Mouse (Mus musculus) urinary bladder, postnatal 10 days (tissue): Measurements from ENCODE around the gene Bbs4.

ENCODE experiments used
- DNase-seq: peaks from one replicate; pipeline ENCODE4 v3.0.0; 2022; ENCODE audit warnings: low spot score

Bbs4 gene

DNA sequence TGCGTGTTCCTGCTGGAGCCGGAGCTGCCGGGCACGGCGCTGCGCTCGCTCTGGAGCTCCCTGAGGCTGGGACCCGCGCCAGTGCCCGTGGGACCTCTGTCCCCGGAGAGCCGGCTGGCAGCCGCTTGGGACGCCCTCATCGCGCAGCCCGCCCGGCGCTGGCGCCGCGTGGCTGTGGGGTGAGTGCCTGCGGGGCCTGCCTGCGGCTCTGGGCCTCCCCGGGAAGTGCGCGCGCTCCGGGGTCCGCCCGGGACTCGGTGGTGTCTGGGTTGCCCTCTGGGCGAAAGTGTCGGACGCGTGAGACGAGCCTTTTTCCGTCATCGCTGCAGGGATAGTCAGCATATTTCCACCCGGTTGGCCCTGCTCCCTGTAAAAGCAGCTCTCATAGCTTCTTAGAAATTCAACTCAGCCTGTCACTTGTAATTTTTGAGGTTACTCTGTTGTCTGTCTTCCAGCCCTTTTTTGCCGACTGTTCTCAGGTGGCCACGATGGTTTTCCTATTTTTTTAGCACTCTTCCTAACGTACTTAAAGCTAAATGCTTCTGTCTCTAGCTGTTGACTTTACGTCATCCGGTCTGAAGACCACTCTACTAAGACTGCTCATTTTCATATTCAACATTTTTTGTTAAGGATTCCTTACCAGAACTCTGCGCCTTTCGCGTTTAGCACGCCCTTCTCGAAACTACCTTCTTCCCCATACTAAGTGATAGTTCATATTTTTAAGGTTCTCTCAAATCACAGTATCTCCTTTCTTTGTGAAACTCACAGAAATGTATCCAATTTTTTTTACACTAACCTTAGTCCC, 61.4 kb downstream of the Bbs4 start:
- no peak for DNase-seq

DNA sequence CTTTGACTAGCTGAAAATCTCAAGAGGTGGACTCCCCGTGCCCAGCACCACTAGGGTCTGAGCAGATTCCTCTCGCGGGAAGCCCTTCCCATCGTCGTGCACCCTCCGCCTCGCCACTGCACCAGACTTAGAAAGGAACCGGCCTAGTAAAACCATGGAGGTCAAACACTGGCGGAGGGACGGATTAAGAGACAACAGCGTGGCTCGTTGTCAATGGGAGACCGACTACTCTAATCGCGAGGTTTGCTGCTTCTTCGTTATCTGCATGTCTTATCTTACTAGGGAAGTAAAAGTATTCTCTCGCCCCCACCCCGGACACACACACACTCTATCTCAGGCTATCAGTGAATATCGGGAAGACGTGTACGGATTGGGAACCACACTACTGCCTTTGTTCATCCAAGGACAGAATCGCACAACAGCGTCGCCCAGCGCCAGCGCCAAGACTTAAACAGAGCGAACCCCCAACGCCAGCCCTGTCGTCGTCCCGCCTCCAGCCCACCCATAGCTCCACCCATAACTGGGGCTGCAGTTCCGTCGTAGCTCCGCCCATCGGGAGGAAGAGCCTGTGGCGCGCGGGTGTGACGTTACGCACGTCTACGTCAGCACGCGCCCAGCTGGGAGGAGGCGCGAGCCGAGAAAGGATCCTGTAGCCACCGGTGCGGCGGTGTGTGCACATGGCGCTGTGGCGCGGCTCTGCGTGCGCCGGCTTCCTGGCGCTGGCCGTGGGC, 62.2 kb downstream of the Bbs4 start, which contains the start of gene Adpgk:
TSS of gene Adpgk (plus strand) at position 602 of the 731 bp plus-strand sequence.
- peak; percentile 92 for DNase-seq

DNA sequence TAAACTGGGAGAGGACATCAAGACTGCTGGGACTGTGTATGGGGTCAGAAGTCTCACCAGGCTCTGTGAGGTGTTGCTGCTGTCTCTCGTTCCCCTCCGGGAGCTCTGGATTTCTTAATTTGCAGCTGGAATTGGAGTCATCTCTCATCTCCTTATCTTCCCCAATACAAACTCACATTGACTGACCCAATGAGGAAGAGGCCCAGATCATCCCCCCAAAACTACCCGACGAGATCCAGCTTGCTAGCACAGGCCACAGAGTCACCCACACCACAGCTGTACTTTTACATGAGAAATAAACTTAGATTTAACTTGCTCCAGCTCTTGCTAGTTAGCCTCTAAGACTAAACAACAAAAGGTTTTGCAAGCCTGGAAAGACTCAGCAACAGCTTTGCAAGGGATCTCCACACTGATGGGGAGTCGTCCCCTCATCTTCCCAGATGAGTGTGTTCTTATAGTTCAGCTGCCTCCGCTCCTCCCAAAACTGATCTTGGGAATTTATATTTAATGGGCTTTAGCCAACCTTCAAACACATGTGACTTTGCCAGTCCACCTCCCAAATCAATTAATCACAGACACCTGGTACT, 63.7 kb downstream of the Bbs4 start:
- no peak for DNase-seq

DNA sequence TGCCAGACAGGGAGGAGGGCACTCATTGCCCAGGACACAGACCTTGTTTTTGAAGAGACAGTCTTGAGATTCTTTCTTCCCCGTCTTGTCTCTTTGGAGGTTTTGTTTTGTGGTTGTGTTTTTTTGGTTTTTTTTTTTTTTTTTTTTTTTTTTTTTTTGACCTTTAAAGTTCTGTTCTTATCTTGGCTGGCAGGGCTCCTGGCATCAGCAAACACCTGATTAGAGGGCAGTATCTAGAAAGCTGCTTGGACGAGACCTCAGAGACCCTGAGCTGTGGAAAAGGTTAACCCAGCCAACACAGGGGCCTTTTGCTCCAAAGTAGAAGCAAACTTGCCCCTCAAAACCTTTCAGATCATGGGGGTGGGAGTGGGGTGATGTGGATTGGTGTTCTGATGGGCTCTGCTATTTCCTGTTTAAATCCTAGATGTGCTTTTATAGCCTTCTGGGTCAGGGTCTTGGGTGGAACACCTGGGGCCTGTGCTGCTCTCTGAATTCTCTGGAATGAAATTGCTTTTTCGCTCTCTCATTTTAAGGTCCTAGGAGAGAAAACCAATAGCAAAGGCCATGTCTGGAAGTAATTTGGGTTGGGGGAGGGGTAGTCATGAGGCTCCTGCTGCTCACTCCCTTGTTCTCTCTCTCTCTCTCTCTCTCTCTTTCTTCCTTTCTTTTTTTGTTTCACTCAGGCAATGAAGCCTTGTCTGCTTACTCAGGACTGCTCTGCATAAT, 64.5 kb downstream of the Bbs4 start:
- no peak for DNase-seq

DNA sequence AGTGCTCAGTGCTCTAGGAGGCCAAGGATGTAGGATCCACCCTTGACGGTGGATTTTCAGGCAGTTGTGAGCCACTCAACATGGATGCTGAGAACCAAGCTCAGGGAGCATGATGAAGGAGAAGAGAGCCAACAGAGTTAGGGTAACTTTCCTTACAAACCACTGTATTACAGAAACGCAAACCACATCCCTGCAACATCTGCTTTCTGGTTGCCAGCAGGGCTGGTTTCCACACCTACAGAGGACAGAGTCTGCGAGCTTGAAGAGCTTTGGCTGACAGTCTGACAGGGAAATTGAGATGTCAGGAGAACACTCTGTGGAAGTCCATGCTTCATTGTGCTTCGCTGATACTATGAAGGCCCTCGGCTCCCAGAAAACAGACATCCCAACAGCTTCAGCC, 65.2 kb downstream of the Bbs4 start:
- no peak for DNase-seq

DNA sequence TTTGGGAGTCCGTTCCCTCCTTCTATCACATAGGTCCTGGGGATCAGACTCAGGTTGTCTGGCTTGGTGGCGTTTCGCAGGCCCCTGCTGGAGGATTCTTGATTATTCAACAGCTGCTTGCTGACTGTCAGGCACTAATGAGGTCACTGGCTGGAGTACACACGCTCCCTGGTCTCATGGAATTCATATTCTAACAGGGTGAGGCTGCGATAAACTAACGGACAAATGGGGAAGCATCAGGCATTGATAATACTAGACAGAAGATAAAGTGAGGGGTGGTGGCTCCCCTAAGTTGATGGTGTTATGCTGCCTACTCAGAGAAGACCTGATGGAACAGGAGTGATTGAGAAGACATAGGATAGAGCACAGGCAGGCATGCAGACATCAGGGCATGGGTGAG, 67.7 kb downstream of the Bbs4 start:
- DNase-seq, result no peak

DNA sequence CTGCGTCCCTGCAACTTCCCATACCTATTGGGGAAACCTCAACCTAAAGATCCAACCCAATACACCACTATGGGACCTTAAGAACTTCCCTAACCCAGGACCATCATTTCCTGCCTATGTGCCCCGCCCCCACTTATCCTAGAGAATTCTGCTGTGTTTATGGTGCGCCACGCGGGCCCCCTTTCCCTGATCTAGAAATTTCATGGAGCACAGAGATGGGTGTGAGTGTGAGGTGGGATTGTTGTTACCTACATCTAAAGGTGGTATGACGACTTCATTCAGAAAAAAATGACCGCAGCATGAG, 70.7 kb downstream of the Bbs4 start:
- DNase-seq, result no peak

DNA sequence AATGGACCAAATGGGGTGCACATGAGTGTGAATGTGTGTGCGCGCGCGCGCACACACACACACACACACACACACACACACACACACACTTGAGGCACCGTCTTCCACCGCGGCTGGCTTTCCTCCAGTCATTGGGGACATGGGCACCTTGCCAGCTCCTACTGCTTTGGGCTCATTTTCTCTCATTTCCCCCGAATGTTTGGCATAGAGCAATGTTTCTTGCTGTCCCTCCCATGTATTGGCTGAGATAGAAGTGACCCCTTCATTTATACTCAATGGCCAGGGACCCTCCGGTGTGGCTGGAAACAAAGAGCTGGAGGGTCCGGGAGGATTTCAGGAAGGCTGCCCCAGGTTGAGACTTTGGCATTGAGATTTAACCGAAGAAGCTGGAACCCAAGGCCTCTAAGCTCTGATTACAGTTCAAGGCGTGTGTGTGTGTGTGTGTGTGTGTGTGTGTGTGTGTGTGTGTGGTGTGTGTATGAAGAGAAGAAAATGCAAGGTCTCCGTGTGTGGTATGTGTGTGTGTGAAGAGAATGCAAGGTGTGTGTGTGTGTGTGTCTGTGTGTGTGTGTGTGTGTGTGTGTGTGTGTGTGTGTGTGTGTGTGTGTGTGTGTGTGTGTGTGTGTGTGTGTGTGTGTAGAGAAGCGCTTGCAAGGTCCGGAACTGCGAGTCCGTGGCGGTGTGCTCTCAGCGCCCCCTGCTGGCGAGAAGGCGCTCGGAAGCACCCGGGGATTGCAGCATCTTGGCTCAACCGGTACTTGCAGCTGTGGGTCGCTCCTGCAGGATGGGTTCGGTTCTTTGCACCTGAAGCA, 71.2 kb downstream of the Bbs4 start:
- DNase-seq, result peak; percentile 39

DNA sequence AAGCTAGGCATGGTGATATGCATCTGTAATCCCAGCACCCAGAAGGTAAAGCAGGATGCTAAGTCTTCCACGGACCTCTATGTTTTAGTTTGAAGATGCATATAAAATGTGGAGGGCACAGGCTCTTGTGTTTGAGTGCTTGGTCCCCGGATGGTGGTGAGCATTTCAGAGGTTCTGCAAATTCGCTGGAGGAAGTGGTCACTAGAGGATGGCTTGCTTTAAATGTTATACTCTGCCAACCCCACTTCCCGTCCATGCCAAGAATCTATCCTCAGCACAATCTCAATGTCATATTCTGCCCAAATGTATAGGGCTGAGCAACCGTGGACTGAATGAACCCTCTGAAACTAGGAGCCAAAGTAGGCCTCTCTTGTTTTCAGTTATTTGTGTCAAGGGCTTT, 72.4 kb downstream of the Bbs4 start:
- no peak for DNase-seq

DNA sequence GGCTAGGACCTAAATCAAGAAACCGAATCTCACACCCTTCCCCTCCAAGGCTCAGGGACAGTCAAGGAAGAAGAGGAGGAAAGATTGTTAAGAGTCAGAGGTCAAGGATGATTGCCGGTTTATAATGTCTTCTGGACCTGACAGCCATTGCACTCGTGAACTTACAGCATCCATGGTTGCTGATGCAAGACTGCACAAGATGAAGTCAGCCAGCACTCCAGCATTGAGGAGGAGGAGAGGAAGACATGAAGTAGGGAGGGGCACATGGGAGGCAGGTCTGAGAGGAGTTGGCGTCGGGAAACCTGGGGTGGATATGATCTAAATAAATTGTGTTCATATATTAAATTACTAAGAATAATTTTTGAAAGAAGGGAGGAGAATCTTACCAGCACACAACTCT, 74.6 kb downstream of the Bbs4 start:
- DNase-seq, result no peak

DNA sequence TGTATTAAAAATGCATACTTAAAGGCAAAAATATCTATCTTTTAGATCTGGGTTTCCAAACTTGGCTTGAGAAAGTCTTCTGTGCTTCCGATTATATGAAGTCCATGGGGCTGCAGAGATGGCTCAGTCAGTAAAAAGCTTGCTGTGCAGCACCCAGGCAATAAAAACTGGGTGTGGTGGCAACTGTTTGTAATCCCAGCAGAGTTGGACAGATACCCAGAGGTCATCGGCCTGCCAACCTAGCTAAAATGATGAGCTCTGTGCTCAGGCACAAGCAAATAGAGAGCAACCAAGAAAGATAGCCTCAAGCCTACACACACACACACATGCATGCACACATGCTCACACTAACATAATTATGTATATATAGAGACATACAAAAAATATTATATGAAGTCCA, 75.1 kb downstream of the Bbs4 start:
- DNase-seq, result no peak

DNA sequence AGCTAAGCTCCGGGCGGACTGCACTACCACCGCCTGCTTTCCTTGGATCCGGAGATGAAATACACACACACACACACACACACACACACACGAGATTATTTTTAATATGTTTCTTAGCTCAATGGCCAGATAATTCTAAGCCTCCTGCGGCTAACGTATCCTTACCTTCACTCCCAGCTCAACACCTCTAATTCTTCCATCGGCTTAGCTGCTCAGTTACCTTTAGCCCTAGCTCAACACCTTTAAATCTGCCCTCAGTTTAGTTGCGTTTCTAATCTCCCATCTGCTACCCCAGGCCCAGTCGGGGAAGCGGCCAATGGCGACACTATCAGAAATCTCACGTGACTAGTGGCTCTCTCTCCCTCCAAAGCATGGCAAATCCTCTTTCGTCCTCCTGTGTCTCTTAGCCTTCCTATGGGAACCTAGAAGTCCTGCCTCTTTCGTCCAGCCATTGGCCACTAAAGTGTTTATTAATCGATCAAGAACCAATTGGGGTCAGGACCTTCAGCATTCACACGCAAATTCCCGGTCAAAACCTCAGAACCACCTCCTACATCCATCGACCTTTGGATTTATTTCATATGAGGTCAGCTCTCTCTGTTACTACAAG, 78.4 kb downstream of the Bbs4 start:
- DNase-seq, result no peak

DNA sequence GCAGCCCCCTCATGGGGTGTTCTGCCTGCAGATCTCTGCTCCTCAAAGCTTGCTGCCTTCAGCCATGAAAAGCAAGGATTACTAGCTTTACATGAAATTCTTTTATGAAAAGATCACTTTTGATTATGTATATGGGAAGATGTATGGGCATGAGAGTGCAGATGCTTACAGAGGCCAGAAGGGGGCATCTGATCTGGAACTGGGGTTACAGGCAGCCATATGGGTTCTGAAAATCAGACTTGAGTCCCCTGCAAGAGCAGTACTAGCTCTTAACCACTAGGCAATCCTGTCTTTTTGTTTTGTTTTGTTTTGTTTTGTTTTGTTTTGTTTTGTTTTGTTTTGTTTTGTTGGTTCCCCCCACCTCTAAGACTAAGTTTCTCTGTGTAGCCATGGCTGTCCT, 80.1 kb downstream of the Bbs4 start:
- DNase-seq, result no peak
